Mouse (Mus musculus) liver, embryonic 15.5 days (tissue): ENCODE measurements around the gene Klf1. TPM values are rescaled to one million over a fixed set of nuclear protein-coding genes. Genes with fewer than 3 reads are reported as not detected.

Source experiments
- ATAC-seq: fragments of 200-750 bp; cut with Nextera tagmentation; 2 replicates; pipeline ENCODE4 v1.8.0; 2017; ENCODE audit warnings: moderate number of reproducible peaks, mild to moderate bottlenecking, moderate library complexity; ENCODE audit not compliant: insufficient read depth
- H3K27ac ChIP-seq: fragments of 300-500 bp; sonication (generic); replicated peaks from 2 replicates; pipeline ENCODE4 v1.5.1; 2015; ENCODE audit warnings: mild to moderate bottlenecking, inconsistent platforms
- H3K27me3 ChIP-seq: fragments of 300-500 bp; sonication (generic); 2 replicates; pipeline ENCODE4 v1.6.1; 2015; ENCODE audit warnings: mild to moderate bottlenecking, inconsistent platforms
- H3K36me3 ChIP-seq: fragments of 300-500 bp; sonication (generic); replicated peaks from 2 replicates; pipeline ENCODE4 v1.6.1; 2015; ENCODE audit warnings: moderate library complexity, mild to moderate bottlenecking, inconsistent platforms
- H3K4me1 ChIP-seq: fragments of 300-500 bp; sonication (generic); replicated peaks from 2 replicates; pipeline ENCODE4 v1.6.1; 2015; ENCODE audit warnings: inconsistent platforms
- H3K4me2 ChIP-seq: fragments of 300-500 bp; sonication (generic); 2 replicates; pipeline ENCODE4 v1.6.1; 2015; ENCODE audit warnings: moderate library complexity, mild to moderate bottlenecking, inconsistent platforms
- H3K4me3 ChIP-seq: fragments of 300-500 bp; sonication (generic); replicated peaks from 2 replicates; pipeline ENCODE4 v1.5.1; 2015; ENCODE audit warnings: mild to moderate bottlenecking, inconsistent platforms
- H3K9ac ChIP-seq: fragments of 300-500 bp; sonication (generic); 2 replicates; pipeline ENCODE4 v1.6.1; 2015; ENCODE audit warnings: moderate library complexity, mild to moderate bottlenecking, inconsistent platforms
- H3K9me3 ChIP-seq: fragments of 300-500 bp; sonication (generic); replicated peaks from 2 replicates; pipeline ENCODE4 v1.6.1; 2016; ENCODE audit warnings: inconsistent platforms
- WGBS: fragments of 180-500 bp; shearing (Covaris S2); methylation state at CpG from one replicate; pipeline ENCODE4 v1.1.7; 2015; ENCODE audit warnings: mixed read lengths; ENCODE audit not compliant: insufficient replicate concordance; 5-methylcytosine and 5-hydroxymethylcytosine counted together
- microRNA-seq: library from miRNA; unstranded; fragments of <30 nt; microRNA quantifications from one replicate; pipeline ENCODE4, GENCODE M21; 2016
- polyA plus RNA-seq: library from polyadenylated mRNA; unstranded; fragments of >200 nt; fragmentation: Nextera tagmentation; extraction: Ambion mirVana; gene quantifications from 2 replicates; pipeline ENCODE4 v1.2.1, GENCODE M21; 2015

The Klf1 gene
- polyA plus RNA-seq, 1 experiment from 2014 or later, result 443 TPM

DNA sequence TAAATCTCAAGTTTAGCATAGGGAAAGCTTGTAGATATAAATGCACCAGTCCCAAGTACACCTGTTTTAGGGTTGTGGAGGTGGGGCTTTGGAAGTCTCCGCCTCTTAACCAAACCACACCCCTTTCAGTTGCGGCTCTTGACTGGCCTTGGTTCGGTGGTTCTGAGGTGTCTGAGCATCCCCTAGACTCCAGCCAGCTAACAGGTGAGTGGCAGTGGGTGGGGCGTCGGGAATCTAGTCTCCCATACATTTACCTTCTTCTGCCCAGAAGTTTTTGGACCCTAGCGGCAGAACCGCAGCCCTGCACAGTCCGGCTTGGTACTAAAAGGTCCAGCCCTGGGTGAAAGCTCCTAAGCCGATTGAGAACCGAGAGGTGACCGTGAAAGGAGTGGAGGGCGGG, 48.0 kb downstream of the Klf1 start:
- Histone ChIP-seq H3K9ac (no peak overlapping the region), H3K4me3 (no peak overlapping the region), H3K4me2 (no peak overlapping the region), H3K4me1 (peaks cover 33% of the 10 kb centered on the region), H3K36me3 (no peaks in the 10 kb centered on the region), H3K27me3 (peaks cover 88% of the 10 kb centered on the region), H3K27ac (no peak overlapping the region), H3K9me3 (no peaks in the 10 kb centered on the region)
- 16% methylated on average over 12 of the region's 12 CpGs for WGBS
- no peak for ATAC-seq

- Histone ChIP-seq H3K36me3 (peaks cover 15% of the 10 kb centered on the region), H3K4me3 (no peak overlapping the region), H3K27me3 (peaks cover 59% of the 10 kb centered on the region), H3K4me1 (peaks cover 10% of the 10 kb centered on the region), H3K4me2 (peak overlapping the region; percentile 31), H3K9ac (no peak overlapping the region), H3K27ac (no peak overlapping the region), H3K9me3 (no peaks in the 10 kb centered on the region)
- peak; percentile 40; the same call in 1 of the 2 replicates for ATAC-seq
- WGBS, result 6% methylated on average over 18 of the region's 18 CpGs
Measured at GRCm38 (mm10) chr8:84952612-84953255, 51.0 kb downstream of the Klf1 start.

Small RNA genes within 50 kb of the gene (microRNA-seq; reads per million reads assigned to microRNA genes)
- gene Gm24197 (not detected), gene Mir7069 (2.0 reads per million)

Other genes with a start within 250 kb of the Klf1 start
- gene Ier2, start 239.1 kb upstream of the Klf1 start, polyA plus RNA-seq, result 22.8 and 23.1 TPM in 2 replicates
- 27.9 and 36.1 TPM in 2 replicates for gene Trmt1, start 215.6 kb upstream of the Klf1 start, polyA plus RNA-seq
- gene Nacc1, start 214.1 kb upstream of the Klf1 start, polyA plus RNA-seq, result 6.2 and 7.2 TPM in 2 replicates
- 55.3 and 58.3 TPM in 2 replicates for gene Lyl1, start 200.5 kb upstream of the Klf1 start, polyA plus RNA-seq
- 8.1 and 8.7 TPM in 2 replicates for gene G430095P16Rik, start 178.9 kb upstream of the Klf1 start, polyA plus RNA-seq
- gene Nfix, start 101.6 kb upstream of the Klf1 start, polyA plus RNA-seq, result 2.1 and 2.8 TPM in 2 replicates
- gene Dand5, start 79.1 kb upstream of the Klf1 start, polyA plus RNA-seq, result 2.9 and 3.4 TPM in 2 replicates
- 42.4 and 44.9 TPM in 2 replicates for gene Gadd45gip1, start 70.4 kb upstream of the Klf1 start, polyA plus RNA-seq
- gene Rad23a, start 61.3 kb upstream of the Klf1 start, polyA plus RNA-seq, result 293 and 323 TPM in 2 replicates
- 471 and 504 TPM in 2 replicates for gene Calr, start 55.0 kb upstream of the Klf1 start, polyA plus RNA-seq
- 58.8 and 61.9 TPM in 2 replicates for gene Farsa, start 44.9 kb upstream of the Klf1 start, polyA plus RNA-seq
- 50.1 and 55.0 TPM in 2 replicates for gene Syce2, start 29.8 kb upstream of the Klf1 start, polyA plus RNA-seq
- gene Gcdh, start 8.0 kb upstream of the Klf1 start, polyA plus RNA-seq, result 55.1 and 67.9 TPM in 2 replicates
- gene Dnase2a, start 6.6 kb downstream of the Klf1 start, polyA plus RNA-seq, result 11.4 and 12.7 TPM in 2 replicates
- gene Mast1, start 35.4 kb downstream of the Klf1 start, polyA plus RNA-seq, result 0.06 and 0.23 TPM in 2 replicates
- 0.18 and 0.40 TPM in 2 replicates for gene Rtbdn, start 45.1 kb downstream of the Klf1 start, polyA plus RNA-seq
- gene Gm49661, start 67.5 kb downstream of the Klf1 start, polyA plus RNA-seq, result not detected in 2 replicates
- gene Prdx2, start 67.7 kb downstream of the Klf1 start, polyA plus RNA-seq, result 1,960 and 2,082 TPM in 2 replicates
- 101 TPM in 2 replicates for gene Rnaseh2a, start 67.8 kb downstream of the Klf1 start, polyA plus RNA-seq
- gene Junb, start 76.8 kb downstream of the Klf1 start, polyA plus RNA-seq, result 18.2 and 22.1 TPM in 2 replicates
- gene Hook2, start 88.7 kb downstream of the Klf1 start, polyA plus RNA-seq, result 6.5 and 8.6 TPM in 2 replicates
- not detected in 2 replicates for gene Best2, start 112.6 kb downstream of the Klf1 start, polyA plus RNA-seq
- 59.7 and 59.9 TPM in 2 replicates for gene Asna1, start 123.4 kb downstream of the Klf1 start, polyA plus RNA-seq
- 59.8 and 63.4 TPM in 2 replicates for gene Trir, start 124.9 kb downstream of the Klf1 start, polyA plus RNA-seq
- 19.3 and 20.5 TPM in 2 replicates for gene Tnpo2, start 135.0 kb downstream of the Klf1 start, polyA plus RNA-seq
- gene Fbxw9, start 158.1 kb downstream of the Klf1 start, polyA plus RNA-seq, result 9.9 and 11.0 TPM in 2 replicates
- 0.45 TPM in 1 of 2 replicates, not detected in the other for gene Gm5741, start 166.1 kb downstream of the Klf1 start, polyA plus RNA-seq
- 28.4 and 28.7 TPM in 2 replicates for gene Dhps, start 169.8 kb downstream of the Klf1 start, polyA plus RNA-seq
- 55.6 and 58.5 TPM in 2 replicates for gene Wdr83os, start 178.8 kb downstream of the Klf1 start, polyA plus RNA-seq
- gene Wdr83, start 179.4 kb downstream of the Klf1 start, polyA plus RNA-seq, result 21.6 and 26.5 TPM in 2 replicates
- 29.9 and 33.2 TPM in 2 replicates for gene Man2b1, start 181.3 kb downstream of the Klf1 start, polyA plus RNA-seq
- gene Zfp791, start 221.2 kb downstream of the Klf1 start, polyA plus RNA-seq, result 2.1 and 2.8 TPM in 2 replicates
- gene Cks1brt, start 250.0 kb downstream of the Klf1 start, polyA plus RNA-seq, result not detected in 2 replicates